Mouse (Mus musculus) intestine, postnatal 0 days (tissue): ENCODE measurements at regions not wholly inside any gene's neighbourhood (a gene's known extent, or its start where the extent isn't known, plus 50 kb on each side); places are given as distances from the start of the nearest gene placed in this dataset.

Experiments used
- ATAC-seq: fragments of 200-750 bp; cut with Nextera tagmentation; 2 replicates; pipeline ENCODE4 v1.8.0; 2017; ENCODE audit warnings: mild to moderate bottlenecking, moderate TSS enrichment, moderate library complexity
- H3K27ac ChIP-seq: fragments of 300-500 bp; sonication (generic); 2 replicates; pipeline ENCODE4 v1.5.1; 2014; ENCODE audit warnings: mild to moderate bottlenecking, low read depth, low read length, moderate library complexity
- H3K27me3 ChIP-seq: fragments of 300-500 bp; sonication (generic); replicated peaks from 2 replicates; pipeline ENCODE4 v1.6.1; 2014; ENCODE audit warnings: low read length, mixed read lengths; ENCODE audit not compliant: control insufficient read depth, insufficient read depth
- H3K36me3 ChIP-seq: fragments of 300-500 bp; sonication (generic); 2 replicates; pipeline ENCODE4 v1.6.1; 2014; ENCODE audit warnings: mild to moderate bottlenecking, moderate library complexity; ENCODE audit not compliant: control insufficient read depth, insufficient read depth
- H3K4me1 ChIP-seq: fragments of 300-500 bp; sonication (generic); replicated peaks from 2 replicates; pipeline ENCODE4 v1.6.1; 2014; ENCODE audit warnings: antibody characterized with exemption, low read length, mixed read lengths; ENCODE audit not compliant: control insufficient read depth, insufficient read depth
- H3K4me2 ChIP-seq: fragments of 300-500 bp; sonication (generic); replicated peaks from 2 replicates; pipeline ENCODE4 v1.6.1; 2014; ENCODE audit warnings: low read depth, mild to moderate bottlenecking, moderate library complexity
- H3K4me3 ChIP-seq: fragments of 300-500 bp; sonication (generic); 2 replicates; pipeline ENCODE4 v1.5.1; 2014; ENCODE audit warnings: low read depth, low read length
- H3K9ac ChIP-seq: fragments of 300-500 bp; sonication (generic); 2 replicates; pipeline ENCODE4 v1.6.1; 2014; ENCODE audit warnings: mild to moderate bottlenecking, low read depth, low read length
- H3K9me3 ChIP-seq: fragments of 300-500 bp; sonication (generic); 2 replicates; pipeline ENCODE4 v1.6.1; 2016; ENCODE audit warnings: mixed run types; ENCODE audit not compliant: control insufficient read depth
- CTCF ChIP-seq: sonication (generic); IDR thresholded peaks from 2 replicates; pipeline ENCODE4 v1.5.1; 2016; ENCODE audit warnings: low read depth, mild to moderate bottlenecking, control low read depth, antibody characterized with exemption, moderate library complexity
- WGBS: fragments of 180-500 bp; shearing (Covaris S2); extraction: QIAGEN DNeasy Blood & Tissue Kit; methylation state at CpG from one replicate; pipeline ENCODE4 v1.1.7; 2014; 5-methylcytosine and 5-hydroxymethylcytosine counted together

DNA sequence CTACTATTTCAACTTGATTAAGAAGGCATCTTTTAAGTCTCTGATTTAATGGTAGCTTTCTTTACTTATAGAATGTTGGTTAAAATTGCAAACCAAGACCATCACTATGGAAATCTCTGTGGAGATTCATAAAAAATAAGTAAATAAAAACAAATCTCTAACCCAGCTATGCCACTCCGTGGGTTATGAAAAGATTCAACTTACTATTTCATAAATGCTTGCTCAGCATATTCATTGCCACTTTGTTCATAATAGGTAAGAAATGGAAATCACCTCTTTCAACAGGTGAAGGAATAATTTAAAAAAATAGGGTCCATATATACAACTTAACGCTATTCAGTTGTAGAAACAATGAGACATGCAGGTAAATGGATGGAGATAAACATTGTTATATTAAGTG lies 679.9 kb downstream of the 1190002N15Rik start:
- Histone ChIP-seq H3K4me2 (no peak overlapping the region), H3K4me3 (no peak overlapping the region), H3K27me3 (no peaks in the 10 kb centered on the region), H3K27ac (no peak overlapping the region), H3K4me1 (no peaks in the 10 kb centered on the region), H3K9ac (no peak overlapping the region), H3K36me3 (no peaks in the 10 kb centered on the region), H3K9me3 (no peaks in the 10 kb centered on the region)
- ATAC-seq = no peak
- 70% methylated on average over 2 of the region's 2 CpGs for WGBS
- TF ChIP-seq CTCF = no peak

DNA sequence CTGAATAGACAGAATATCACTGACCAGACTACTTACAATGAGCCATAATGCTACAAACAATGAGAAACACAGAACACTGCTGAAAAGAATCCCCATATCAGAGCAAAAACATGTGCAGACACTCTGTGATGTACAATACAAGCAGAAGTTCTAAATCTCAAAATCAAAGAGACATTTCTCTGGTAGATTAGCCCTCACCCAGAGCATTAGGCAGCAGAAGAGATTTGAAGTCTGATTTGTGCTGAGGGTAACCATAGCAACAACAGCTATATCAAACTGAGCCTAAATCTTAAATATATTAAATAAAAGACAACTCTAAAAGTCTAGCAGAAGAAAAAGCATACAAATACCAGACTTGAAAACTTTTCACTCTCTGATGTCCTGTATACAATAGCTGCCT lies 691.5 kb downstream of the 1190002N15Rik start:
- Histone ChIP-seq H3K4me2 (no peak overlapping the region), H3K36me3 (no peaks in the 10 kb centered on the region), H3K9me3 (no peaks in the 10 kb centered on the region), H3K9ac (no peak overlapping the region), H3K27me3 (no peaks in the 10 kb centered on the region), H3K4me1 (no peaks in the 10 kb centered on the region), H3K27ac (no peak overlapping the region), H3K4me3 (no peak overlapping the region)
- TF ChIP-seq CTCF = no peak
- ATAC-seq = no peak

DNA sequence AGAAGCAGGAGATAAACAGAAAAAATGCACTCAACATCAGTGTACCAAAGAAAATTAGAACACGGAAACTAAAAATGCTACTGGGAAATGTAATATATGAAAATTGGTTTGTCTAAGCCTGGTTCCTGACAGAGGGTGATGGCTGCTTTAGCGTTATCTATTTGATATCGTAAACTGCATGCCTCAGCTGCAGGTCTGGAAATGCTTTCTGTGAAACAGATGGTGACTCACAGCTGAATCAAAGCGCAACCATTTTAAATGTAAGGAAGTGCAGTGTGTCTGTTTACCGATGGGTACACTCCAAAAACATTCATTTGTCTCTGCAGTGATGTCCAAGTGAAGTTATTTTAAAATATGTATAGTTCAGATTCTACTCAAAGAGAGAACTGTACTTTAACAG lies 694.0 kb downstream of the 1190002N15Rik start:
- no peaks in the 10 kb centered on the region for H3K4me1 ChIP-seq
- no peak overlapping the region for H3K4me2 ChIP-seq
- no peak overlapping the region for H3K4me3 ChIP-seq
- H3K9me3 ChIP-seq = no peaks in the 10 kb centered on the region
- H3K27me3 ChIP-seq = no peaks in the 10 kb centered on the region
- no peak overlapping the region for H3K27ac ChIP-seq
- H3K9ac ChIP-seq = no peak overlapping the region
- 63% methylated on average over 5 of the region's 5 CpGs for WGBS
- TF ChIP-seq CTCF = no peak
- no peak for ATAC-seq
- H3K36me3 ChIP-seq = no peaks in the 10 kb centered on the region
